Mouse (Mus musculus): ENCODE measurements around the gene Hspb6.

DNA sequence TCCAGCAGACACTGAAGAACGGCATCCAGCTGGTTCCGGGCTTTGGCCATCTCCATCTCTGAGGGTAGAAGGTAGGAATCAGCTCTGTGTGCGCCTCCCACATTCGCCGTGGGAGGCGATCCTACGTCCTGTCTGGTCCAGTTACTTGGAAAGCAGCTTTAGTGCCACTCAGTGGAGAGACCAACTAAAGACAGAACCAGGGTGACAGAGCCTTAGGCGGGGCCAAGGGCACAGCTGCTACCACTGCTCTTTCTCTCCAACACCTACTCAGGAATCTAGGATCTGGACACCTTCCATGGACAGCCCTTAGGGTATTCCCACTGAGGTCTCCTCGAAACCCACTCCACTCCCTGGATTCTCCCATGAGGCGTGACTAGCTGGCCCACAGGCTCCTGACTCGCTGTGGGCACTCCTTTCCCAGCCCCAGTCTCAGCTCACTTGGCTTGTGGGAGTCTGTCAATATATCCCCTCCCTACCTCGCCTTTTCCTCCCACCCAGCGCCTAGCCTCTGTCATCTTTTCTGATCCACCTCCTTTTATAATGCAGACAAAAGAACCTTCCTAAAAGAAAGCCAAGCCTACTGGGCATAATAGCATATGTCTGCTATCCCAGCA lies 6.0 kb downstream of the Hspb6 start:
- TF ChIP-seq CTCF (IDR thresholded peaks at IDR 0.05; ENCODE audit: control insufficient read depth, insufficient read depth, low read length) (no peak), POLR2A (IDR thresholded peaks at IDR 0.05; ENCODE audit: borderline replicate concordance, control insufficient read depth, low read depth, low read length) (no peak)
